In genomic region chr11:70165972-70166921, GRCm38 (mm10) we compare ENCODE assay signal across 14 mouse cellular contexts. TPM values are rescaled to one million over a fixed set of nuclear protein-coding genes. Genes with fewer than 3 reads are reported as not detected.
DNase-seq lines count a peak whose midpoint lies in the region; ATAC-seq lines count a peak whose summit lies in the region.
"Had no signal": no experiment of that assay in that cellular context is flagged by ENCODE, and none has a peak within 500 bp of the region (broad histone marks: within the 10 kb centered on the region; RNA-seq: fewer than 3 reads in every experiment).

No protein-coding gene starts in this region.

- intact Hi-C loops in gastrocnemius, postnatal 14 days (cut with DNase I; ENCODE audit: low total_unique reads): no loop called here

- ATAC-seq in common myeloid progenitor, adult 5-6 weeks (replicated peaks; ENCODE audit: low read depth, poor library complexity, severe bottlenecking): peak; percentile 92
- ATAC-seq in monocyte, adult 5-6 weeks (replicated peaks; ENCODE audit: insufficient number of reproducible peaks, low FRiP score, low TSS enrichment, poor library complexity, severe bottlenecking): peak; percentile 80
- no peak for ATAC-seq in frontal cortex, adult (ENCODE audit: low TSS enrichment)
- ATAC-seq: forebrain, embryonic 13.5 days had no signal

- DNase-seq in gastrocnemius, postnatal 14 days: peak; percentile 17
- DNase-seq in gastrocnemius, postnatal 4 days (ENCODE audit: low spot score in 2 of 2): no peak
- peak; percentile 46 for DNase-seq in ovary, postnatal 36 days (ENCODE audit: low spot score)
- no peak for DNase-seq in ovary, postnatal 10 days (ENCODE audit: low spot score)
- no peak for DNase-seq in right cerebral cortex, postnatal 4 days
- DNase-seq: cerebellum, adult 9-10 months; kidney, adult 11 months; layer of hippocampus, adult 9-11 months; thymus, postnatal 36 days had no signal

RNA-seq across cellular contexts. Expression of gene Clec10a, which starts 10.2 kb away (rescaled TPM):
- 1 to 10 TPM; 1.8 to 3.1 TPM for total RNA-seq in gastrocnemius, postnatal 14 days (2021)
- 10 to 100 TPM in 1 of 2 experiments, 1 to 10 TPM in 1; 8.6 to 10.5 TPM for total RNA-seq in gastrocnemius, postnatal 4 days (2021)
- 7.7 and 7.9 TPM in 2 replicates for total RNA-seq in common myeloid progenitor, adult 5-6 weeks (2017)
- 5.3 to 21.7 TPM (median 15.6 TPM) in 3 replicates for total RNA-seq in monocyte, adult 5-6 weeks (2017)

RNA-seq across cellular contexts. Expression of gene Mgl2, which starts 36.1 kb away (rescaled TPM):
- total RNA-seq in gastrocnemius, postnatal 14 days (2021): 1 to 10 TPM; 1.9 to 3.1 TPM
- 1 to 10 TPM; 2.8 to 4.2 TPM for total RNA-seq in gastrocnemius, postnatal 4 days (2021)
- 1.1 and 1.5 TPM in 2 replicates for total RNA-seq in common myeloid progenitor, adult 5-6 weeks (2017)
- total RNA-seq in monocyte, adult 5-6 weeks (2017): 0.38 to 0.39 TPM in 2 of 3 replicates, not detected in the other
- total RNA-seq: megakaryocyte-erythroid progenitor cell, adult 5-6 weeks had no signal

RNA-seq across cellular contexts. Expression of gene Slc16a11, which starts 46.3 kb away (rescaled TPM):
- under 1 TPM in 1 of 2 experiments, not detected in 1; 0.22 TPM for total RNA-seq in gastrocnemius, postnatal 14 days (2021)
- not detected for total RNA-seq in gastrocnemius, postnatal 4 days (2021)
- total RNA-seq in common myeloid progenitor, adult 5-6 weeks (2017): 0.49 and 0.78 TPM in 2 replicates
- not detected in 3 replicates for total RNA-seq in monocyte, adult 5-6 weeks (2017)
- total RNA-seq: megakaryocyte-erythroid progenitor cell, adult 5-6 weeks had no signal

RNA-seq across cellular contexts. Expression of gene Slc16a13, which starts 54.6 kb away (rescaled TPM):
- total RNA-seq in gastrocnemius, postnatal 14 days (2021): 1 to 10 TPM in 1 of 2 experiments, under 1 TPM in 1; 0.53 to 1.5 TPM
- 1 to 10 TPM; 2.6 to 3.2 TPM for total RNA-seq in gastrocnemius, postnatal 4 days (2021)
- 4.1 and 4.8 TPM in 2 replicates for total RNA-seq in common myeloid progenitor, adult 5-6 weeks (2017)
- 1.9 to 11.0 TPM (median 3.1 TPM) in 3 replicates for total RNA-seq in monocyte, adult 5-6 weeks (2017)

Comparison
In these comparisons a context has a peak if more than half of its experiments do, and no peak if none do; other contexts are left out.
1. DNase-seq: peak in gastrocnemius, postnatal 14 days (single experiment) and ovary, postnatal 36 days (single experiment); none in gastrocnemius, postnatal 4 days (0 of 2), ovary, postnatal 10 days (single experiment) and right cerebral cortex, postnatal 4 days (single experiment).